ENCODE assay signal across 28 mouse cellular contexts in the genomic region with DNA sequence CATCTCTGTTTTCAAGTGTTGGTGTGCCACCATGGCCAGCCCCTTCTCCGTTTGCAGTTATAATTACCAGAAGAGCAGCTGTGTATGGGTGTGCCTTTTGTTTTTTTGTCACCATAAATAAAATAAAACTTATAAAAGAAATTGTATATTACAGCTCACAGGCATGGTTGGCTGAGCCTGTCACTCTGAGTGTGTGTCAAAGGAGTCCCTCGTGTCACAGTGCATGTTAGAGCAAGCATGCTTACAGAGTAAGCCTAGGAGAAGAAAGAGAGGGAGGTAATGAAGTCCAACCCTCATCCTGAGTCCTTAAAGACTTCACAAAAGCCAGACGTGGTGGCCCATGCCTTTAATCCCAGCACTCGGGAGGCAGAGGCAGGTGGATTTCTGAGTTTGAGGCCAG.
"Had no signal": no experiment of that assay in that cellular context is flagged by ENCODE, and none has a peak within 500 bp of the region (broad histone marks: within the 10 kb centered on the region; RNA-seq: fewer than 3 reads in every experiment).

No protein-coding gene starts in this region.

- H3K4me3 ChIP-seq: embryonic facial prominence, embryonic 12.5 days; embryonic facial prominence, embryonic 13.5 days; embryonic facial prominence, embryonic 15.5 days; erythroblast, embryonic 14.5 days; forebrain, embryonic 10.5 days; forebrain, embryonic 12.5 days; forebrain, embryonic 13.5 days; forebrain, embryonic 15.5 days; gastrocnemius, adult 2 months; heart, adult 2 months had no signal

- ATAC-seq: forebrain, embryonic 13.5 days; forebrain, embryonic 14.5 days; forebrain, embryonic 15.5 days; forebrain, embryonic 16.5 days; forebrain, postnatal 0 days had no signal

- H3K4me1 ChIP-seq: forebrain, embryonic 10.5 days; forebrain, embryonic 13.5 days had no signal

- H3K36me3 ChIP-seq: embryonic facial prominence, embryonic 12.5 days; embryonic facial prominence, embryonic 13.5 days; embryonic facial prominence, embryonic 15.5 days; forebrain, embryonic 10.5 days; forebrain, embryonic 12.5 days; forebrain, embryonic 15.5 days had no signal

- H3K4me2 ChIP-seq: embryonic facial prominence, embryonic 12.5 days; embryonic facial prominence, embryonic 13.5 days; embryonic facial prominence, embryonic 15.5 days; forebrain, embryonic 12.5 days; forebrain, embryonic 13.5 days; forebrain, embryonic 15.5 days had no signal

- H3K9me3 ChIP-seq: embryonic facial prominence, embryonic 12.5 days; embryonic facial prominence, embryonic 13.5 days; embryonic facial prominence, embryonic 15.5 days; forebrain, embryonic 10.5 days; forebrain, embryonic 12.5 days; forebrain, embryonic 13.5 days; forebrain, embryonic 15.5 days had no signal

- H3K27me3 ChIP-seq: embryonic facial prominence, embryonic 12.5 days; embryonic facial prominence, embryonic 13.5 days; embryonic facial prominence, embryonic 15.5 days; forebrain, embryonic 12.5 days; forebrain, embryonic 13.5 days; forebrain, embryonic 15.5 days had no signal

- DNase-seq: cerebellum, adult 2 months; cerebellum, adult 8-10 months; cerebellum, adult 9-10 months; cerebellum, adult 9-11 months; cerebellum, postnatal 10 days; cerebellum, postnatal 14 days; cerebellum, postnatal 25 days; cerebellum, postnatal 36 days; embryo, embryonic 11 days; forebrain, postnatal 0 days; gastrocnemius, adult 2 months; gastrocnemius, postnatal 10 days; gastrocnemius, postnatal 14 days; gastrocnemius, postnatal 25 days; gastrocnemius, postnatal 36 days; heart, adult 11 months; heart, adult 18-20 months; heart, adult 2 months had no signal

- H3K9ac ChIP-seq: embryonic facial prominence, embryonic 12.5 days; embryonic facial prominence, embryonic 13.5 days; embryonic facial prominence, embryonic 15.5 days; forebrain, embryonic 12.5 days; forebrain, embryonic 13.5 days; forebrain, embryonic 15.5 days; forebrain, postnatal 0 days had no signal

- H3K27ac ChIP-seq: embryonic facial prominence, embryonic 12.5 days; embryonic facial prominence, embryonic 13.5 days; embryonic facial prominence, embryonic 15.5 days; forebrain, embryonic 10.5 days; forebrain, embryonic 12.5 days; forebrain, embryonic 13.5 days; forebrain, embryonic 15.5 days; gastrocnemius, adult 2 months; heart, adult 2 months had no signal
